Mouse (Mus musculus) ovary, adult 18-20 months (tissue): Measurements from ENCODE around the gene Cdk10.
"Not testable (repeated sequence)": the region's sequence is repeated elsewhere in the genome, so short reads cannot be mapped to it uniquely, and the experiment has no call there.

Experiments
- DNase-seq: peaks from one replicate; pipeline ENCODE4 v3.0.0; 2022; ENCODE audit warnings: low spot score, mixed read lengths

The Cdk10 gene

GRCm38 (mm10) chr8:123233300-123233699 is 8.7 kb downstream of the Cdk10 start:
- no peak for DNase-seq

- DNase-seq: no peak
These were observed 9.1 kb downstream of the Cdk10 start for GRCm38 (mm10) chr8:123233760-123234159.

GRCm38 (mm10) chr8:123234918-123235519 is 10.4 kb downstream of the Cdk10 start:
- no peak for DNase-seq

GRCm38 (mm10) chr8:123235520-123236497 is 11.2 kb downstream of the Cdk10 start, which contains the start of gene Spata2l:
Gene Spata2l (minus strand): TSS chr8:123236233.
- DNase-seq: peak; percentile 80

- DNase-seq: no peak
These were observed 14.8 kb downstream of the Cdk10 start for GRCm38 (mm10) chr8:123239398-123239797.

- DNase-seq: no peak
These were observed 17.7 kb downstream of the Cdk10 start for GRCm38 (mm10) chr8:123242107-123242923.

- no peak for DNase-seq
These were observed 18.4 kb downstream of the Cdk10 start for GRCm38 (mm10) chr8:123243053-123243452.

- no peak for DNase-seq
These were observed 19.7 kb downstream of the Cdk10 start for GRCm38 (mm10) chr8:123244382-123244781.

- DNase-seq: no peak
These were observed 20.9 kb downstream of the Cdk10 start for GRCm38 (mm10) chr8:123245543-123245942.

- DNase-seq: no peak
These were observed 23.1 kb downstream of the Cdk10 start for GRCm38 (mm10) chr8:123247748-123248147.

- DNase-seq: no peak
These were observed 24.0 kb downstream of the Cdk10 start for GRCm38 (mm10) chr8:123248596-123248995.

GRCm38 (mm10) chr8:123250940-123251339 is 26.3 kb downstream of the Cdk10 start:
- no peak for DNase-seq

- no peak for DNase-seq
These were observed 28.3 kb downstream of the Cdk10 start for GRCm38 (mm10) chr8:123252925-123253324.

- no peak for DNase-seq
These were observed 28.9 kb downstream of the Cdk10 start for GRCm38 (mm10) chr8:123253451-123254098.

GRCm38 (mm10) chr8:123254099-123254885 is 29.6 kb downstream of the Cdk10 start, which contains the start of the genes Zfp276 and Vps9d1:
Gene Zfp276 (plus strand): TSS chr8:123254195.
Gene Vps9d1 (minus strand): TSS chr8:123254348.
- peak; percentile 77 for DNase-seq

- no peak for DNase-seq
These were observed 30.5 kb downstream of the Cdk10 start for GRCm38 (mm10) chr8:123255170-123255569.

- no peak for DNase-seq
These were observed 32.5 kb downstream of the Cdk10 start for GRCm38 (mm10) chr8:123257114-123257513.

GRCm38 (mm10) chr8:123257593-123257992 is 33.0 kb downstream of the Cdk10 start:
- DNase-seq: not testable (repeated sequence)

GRCm38 (mm10) chr8:123267926-123268656 is 43.4 kb downstream of the Cdk10 start:
- no peak for DNase-seq

GRCm38 (mm10) chr8:123271147-123271546 is 46.5 kb downstream of the Cdk10 start:
- no peak for DNase-seq
